Mouse (Mus musculus) adipocyte (in vitro differentiated cells): Measurements from ENCODE around the gene Atp8b4.

ENCODE experiments used
- DNase-seq: peaks from one replicate; pipeline ENCODE4 v3.0.0-alpha.2; 2016; ENCODE audit warnings: low spot score

Atp8b4 gene

DNA sequence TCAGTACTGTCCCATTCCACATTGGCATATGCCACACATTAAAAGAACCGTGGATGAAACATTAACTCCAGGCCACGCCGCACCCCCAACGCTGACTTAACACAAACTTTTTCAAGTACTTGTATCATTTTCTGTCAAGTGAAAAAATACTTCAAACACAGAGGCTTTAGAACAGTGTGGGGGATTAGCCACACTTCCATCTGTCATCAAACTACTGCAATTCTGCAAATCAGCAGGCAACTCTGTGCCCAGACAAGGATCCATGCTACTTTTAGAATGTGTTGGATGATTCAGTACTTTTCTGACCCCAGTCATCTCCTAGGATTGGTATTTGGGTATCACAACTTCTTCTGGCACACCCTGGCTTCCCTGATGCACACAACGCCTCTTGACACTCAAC is 212.5 kb downstream of the Atp8b4 start:
- DNase-seq: no peak

GRCm38 (mm10) chr2:126286420-126286819 is 214.1 kb downstream of the Atp8b4 start:
- DNase-seq: no peak

- DNase-seq: no peak
These were observed 216.4 kb downstream of the Atp8b4 start for GRCm38 (mm10) chr2:126284071-126284470.

- DNase-seq: peak; percentile 24
These were observed 217.4 kb downstream of the Atp8b4 start for GRCm38 (mm10) chr2:126283086-126283485.

DNA sequence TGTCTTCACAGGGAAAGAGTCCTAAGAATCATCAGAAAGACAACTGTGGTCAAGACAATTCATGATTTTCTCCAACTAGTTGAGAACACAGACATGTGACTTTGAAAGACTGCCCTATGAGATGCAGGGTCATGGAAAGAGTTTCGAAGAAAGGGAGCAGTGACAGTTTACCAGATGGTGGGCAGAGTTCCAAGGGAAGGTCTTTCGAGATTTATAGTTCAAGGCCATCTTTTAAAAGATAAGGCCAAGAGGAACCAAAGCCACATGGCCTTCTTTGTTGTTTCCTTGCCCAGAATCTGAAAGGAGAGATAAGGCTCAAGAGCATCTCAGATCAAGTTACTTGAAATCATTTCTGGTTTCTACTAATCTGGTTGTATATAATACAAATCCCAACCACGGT is 225.0 kb downstream of the Atp8b4 start:
- DNase-seq: no peak

DNA sequence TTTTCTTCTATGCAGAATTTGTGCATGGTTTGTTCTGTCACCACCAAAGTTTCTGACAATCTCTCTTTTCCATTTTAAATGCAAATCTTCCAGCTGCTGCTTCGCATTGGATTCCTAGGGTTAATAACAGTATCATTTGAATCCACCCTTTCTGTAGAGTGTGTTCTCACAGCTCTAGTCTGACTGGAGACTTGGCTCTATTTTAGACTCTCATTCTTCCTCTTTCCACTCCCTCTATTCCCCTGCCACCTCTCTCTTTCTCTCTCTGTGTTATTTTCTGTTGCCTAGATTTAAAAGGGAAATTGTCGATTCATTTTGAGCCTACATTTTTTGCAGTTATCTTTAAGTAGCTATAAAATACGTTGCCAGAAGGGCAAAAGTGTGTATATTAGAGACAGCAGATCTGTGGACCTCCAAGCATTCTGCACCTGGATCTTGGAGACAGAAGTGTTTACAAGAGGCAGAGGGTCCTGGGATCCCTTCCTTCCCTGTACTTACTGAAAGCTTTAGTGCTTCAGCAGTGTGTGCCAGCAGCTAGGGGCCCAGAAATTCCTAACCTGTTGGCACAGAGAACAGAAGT is 225.6 kb downstream of the Atp8b4 start:
- DNase-seq: no peak

DNA sequence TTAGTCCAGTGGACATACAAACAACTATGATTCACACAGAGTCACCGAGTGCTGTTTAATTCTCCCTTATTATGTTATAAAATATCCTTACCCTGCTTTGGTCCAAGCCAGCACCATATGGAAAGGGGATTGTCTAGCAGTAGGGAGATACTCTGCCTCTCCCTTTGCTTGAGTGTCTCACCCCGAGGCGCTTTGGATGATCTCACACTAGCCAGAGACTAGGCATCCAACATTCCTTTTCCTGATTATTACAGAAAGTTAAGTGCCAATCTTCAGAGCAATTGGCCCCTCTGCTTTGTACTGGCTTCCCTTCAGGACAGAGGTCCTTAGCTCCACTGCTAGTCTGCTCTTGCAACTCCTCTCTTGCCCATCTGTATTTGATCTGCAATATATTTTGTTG is 226.2 kb downstream of the Atp8b4 start:
- no peak for DNase-seq
